Mouse (Mus musculus) testis, adult 2 months (tissue): ENCODE data around the gene Aqp12.

Experiments used
- CTCF ChIP-seq: fragments of 200-500 bp; IDR thresholded peaks from 2 replicates; pipeline ENCODE4 v1.5.1; 2012; ENCODE audit warnings: low read depth, mild to moderate bottlenecking, inconsistent platforms, low read length, moderate library complexity; ENCODE audit not compliant: control insufficient read depth, insufficient read depth, insufficient replicate concordance
- POLR2A ChIP-seq: fragments of 200-500 bp; IDR thresholded peaks from 2 replicates; pipeline ENCODE4 v1.6.1; 2012; ENCODE audit warnings: low read depth, mild to moderate bottlenecking, inconsistent platforms, low read length, moderate library complexity; ENCODE audit not compliant: control insufficient read depth

GRCm38 (mm10) chr1:93031199-93031598, 25.1 kb downstream of the Aqp12 start:
- TF ChIP-seq POLR2A (no peak), CTCF (no peak)
